Mouse (Mus musculus): Measurements from ENCODE around the gene 4930595D18Rik. TPM values are rescaled to one million over a fixed set of nuclear protein-coding genes. Genes with fewer than 3 reads are reported as not detected.
A peak's percentile ranks its signal among the peaks of the same experiment; 100 is the strongest.

The 4930595D18Rik gene
- polyA plus RNA-seq, 2 experiments from 2014 or later, result 1.2 TPM; not detected in 1

DNA sequence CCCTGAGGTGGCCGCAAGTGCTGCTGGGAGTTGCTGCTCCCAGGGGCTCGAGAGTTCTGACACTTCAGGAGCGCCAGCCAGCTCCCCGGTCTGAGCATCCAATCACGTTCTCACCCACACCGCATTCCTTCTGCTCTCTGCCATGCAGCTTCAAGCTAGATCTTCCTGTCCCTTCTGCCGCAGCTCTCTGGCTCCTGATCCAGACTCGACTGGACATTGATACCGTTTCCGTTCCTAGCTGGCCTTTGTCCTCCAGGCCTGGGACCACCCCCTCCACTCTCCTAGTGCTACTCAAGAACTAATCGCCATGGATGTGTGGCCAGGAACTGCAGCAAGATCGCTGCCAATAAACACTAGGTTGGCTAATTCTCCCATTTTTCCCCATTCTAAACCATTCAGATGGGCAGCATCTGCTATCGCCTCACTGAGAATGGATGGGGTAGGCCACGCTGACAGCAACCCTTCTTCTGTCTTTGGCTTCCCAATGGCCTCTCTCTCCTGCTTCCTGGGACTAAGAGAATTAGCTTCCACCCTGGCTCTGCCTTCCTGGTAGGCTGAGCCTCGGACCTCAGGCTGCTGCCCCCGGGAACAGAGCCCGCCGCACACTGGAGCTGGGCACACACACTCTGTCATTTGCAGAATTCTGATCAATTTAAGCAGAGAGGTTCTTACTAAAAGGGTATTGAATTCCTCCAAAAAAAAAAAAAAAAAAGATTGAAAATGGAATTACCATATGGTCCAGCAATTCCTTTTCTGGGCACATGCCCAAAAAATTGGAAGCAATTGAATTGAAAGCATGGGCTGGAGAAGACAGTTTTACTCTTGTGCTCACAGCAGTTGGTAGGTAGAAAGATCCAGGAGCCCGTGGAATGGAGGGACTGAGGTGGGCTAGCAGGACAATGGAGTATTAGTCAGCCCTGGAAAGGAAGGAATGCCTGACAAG, 49.2 kb downstream of the 4930595D18Rik start:
- ATAC-seq, result no peak

DNA sequence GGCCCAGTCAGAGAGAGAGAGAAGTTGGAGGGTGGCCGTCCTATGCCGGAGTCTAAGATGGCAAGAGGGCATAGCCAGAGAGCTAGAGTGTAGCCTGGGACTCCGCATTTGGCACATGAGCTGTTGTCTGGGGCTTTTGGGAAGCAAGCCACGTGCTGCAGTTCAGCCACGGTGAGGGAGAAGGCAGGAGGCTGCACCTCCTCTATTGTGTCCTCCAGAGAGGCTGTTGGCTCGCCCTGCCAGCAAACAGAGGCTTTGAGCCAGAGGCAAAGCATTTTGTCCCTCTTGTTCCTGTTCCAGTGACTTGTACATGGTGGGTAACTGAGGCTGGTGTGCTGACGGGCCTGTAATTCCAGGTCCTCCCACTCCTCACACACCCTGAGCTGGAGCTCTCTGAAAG, 50.1 kb downstream of the 4930595D18Rik start:
- ATAC-seq, result no peak

DNA sequence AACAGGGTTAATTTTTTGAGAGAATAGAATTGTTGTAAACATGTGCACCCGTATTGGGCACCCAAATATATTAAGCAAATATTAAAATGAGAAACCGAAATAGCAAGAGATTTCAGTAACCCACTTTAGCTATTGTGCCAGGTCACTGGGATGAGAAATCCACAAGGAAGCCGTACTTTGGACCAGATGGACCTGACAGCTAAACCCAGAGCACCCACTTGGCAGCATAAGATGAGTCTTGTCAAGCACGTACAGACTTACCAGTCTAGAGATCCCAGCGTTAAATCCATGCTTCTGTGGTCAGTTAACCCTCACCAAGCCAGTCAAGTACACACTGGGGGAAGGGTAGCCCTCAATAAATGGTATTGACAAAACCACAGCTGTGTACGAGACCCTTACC, 58.6 kb downstream of the 4930595D18Rik start:
- ATAC-seq, result no peak

DNA sequence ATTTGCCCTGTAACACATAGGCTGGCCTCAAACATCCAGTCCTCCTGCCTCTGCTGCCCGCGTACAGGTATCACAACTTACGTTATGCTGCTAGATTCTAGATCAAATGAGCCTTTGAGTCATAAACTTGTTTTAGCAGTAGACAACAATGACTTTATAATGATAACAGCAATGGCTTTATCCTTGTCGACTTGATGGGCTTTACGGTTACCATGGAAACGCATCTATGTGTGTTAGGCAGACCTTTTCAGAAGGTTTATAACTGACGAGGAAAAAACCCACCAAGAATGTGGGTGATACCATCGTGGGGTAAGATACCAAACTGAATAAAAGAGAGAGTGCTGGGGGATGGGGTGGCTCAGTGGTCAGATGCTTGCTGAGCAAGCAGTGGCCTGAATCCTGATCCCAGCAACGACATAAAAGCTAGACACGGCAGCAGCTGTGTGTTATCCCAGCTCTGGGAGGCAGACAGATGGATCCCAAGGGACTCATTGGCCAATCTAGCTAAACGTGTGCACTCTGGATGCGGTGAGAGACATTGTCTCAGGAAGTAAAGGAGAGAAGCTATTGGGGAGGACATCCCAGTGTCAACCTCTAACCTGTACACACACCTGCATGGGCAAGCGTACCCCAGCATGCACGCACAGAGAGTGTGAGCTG, 59.6 kb downstream of the 4930595D18Rik start:
- ATAC-seq, result no peak

DNA sequence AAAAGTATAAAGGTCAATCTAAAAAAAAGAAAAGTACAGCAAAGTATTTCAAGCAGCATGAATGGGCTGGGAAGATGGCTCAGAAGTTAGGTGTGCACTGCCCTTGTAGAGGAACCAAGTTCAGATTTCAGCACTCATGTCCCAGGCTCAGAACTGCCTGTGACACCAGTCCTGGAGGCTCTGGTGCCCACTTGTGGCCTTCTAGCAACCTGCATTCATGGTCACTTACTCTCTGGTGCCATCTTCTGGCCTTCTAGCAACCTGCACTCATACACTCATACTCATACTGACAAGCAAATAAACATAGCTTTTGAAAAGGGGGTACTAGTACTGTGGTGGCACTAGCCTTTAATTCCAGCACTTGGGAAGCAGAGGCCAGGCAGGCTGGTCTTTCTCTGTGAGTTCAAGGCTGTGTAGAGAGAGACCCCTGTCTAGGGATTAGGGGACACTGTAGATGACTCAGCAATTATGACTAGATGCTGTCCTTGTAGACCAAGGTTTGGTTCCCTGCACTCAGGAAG, 61.9 kb downstream of the 4930595D18Rik start:
- ATAC-seq, result peak; percentile 45

DNA sequence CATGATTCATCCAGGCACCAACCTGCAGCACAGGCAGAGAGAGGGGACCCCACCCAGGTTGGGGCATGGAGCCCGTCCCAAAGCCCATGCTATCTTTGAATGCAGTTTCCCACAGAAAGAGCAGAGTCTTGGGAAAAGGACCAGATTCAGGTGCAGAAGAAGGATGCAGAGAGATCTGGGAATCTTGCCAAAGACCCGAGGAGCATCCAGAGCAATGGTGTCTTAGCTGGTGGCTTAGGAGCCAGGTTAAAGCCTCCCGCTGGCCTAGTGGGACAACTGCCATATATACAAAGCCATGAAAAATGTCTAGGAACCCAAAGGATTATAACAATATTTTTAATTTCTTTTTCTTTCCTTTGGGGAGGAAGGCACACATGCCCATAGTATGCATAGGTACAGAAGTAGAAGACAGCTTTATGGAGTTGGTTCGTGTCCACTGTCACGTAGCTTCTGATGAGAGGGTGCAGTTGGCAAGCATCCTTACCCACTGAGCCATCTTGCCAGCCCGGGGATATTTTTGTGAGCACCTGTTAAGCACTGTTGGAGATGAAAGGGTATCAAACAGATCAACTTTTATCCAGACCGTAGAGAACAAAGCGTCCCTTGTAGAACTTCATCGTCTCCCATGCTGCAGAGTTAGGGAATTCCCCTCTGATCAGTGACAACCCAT, 63.2 kb downstream of the 4930595D18Rik start:
- ATAC-seq, result no peak

DNA sequence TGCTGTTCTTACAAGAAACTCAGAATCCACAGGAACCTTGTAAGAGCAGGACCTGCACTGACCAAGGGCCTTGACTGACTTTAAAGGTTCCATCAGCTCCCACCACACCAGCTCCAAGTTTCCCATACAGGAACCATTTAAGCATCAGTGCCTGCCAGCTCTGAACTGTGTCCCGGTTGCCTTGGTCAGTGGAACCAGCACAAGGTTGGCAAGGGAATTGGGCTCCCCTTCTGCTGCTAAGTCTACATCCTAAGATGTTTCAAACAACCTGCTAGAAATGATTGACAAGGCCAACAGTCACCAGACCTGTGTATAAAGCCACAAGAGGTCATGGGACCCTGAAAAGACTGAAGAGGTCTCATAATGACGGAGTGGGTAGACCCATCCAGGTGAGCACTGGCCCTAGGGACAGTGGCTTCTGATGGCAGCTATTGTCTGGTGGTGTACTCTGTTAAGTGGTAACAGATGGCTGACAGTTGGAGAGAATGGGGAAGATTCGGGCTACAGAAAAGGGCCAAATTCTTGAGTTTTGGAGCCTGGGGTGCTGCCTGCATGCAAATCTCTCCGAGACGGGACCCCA, 64.7 kb downstream of the 4930595D18Rik start:
- no peak for ATAC-seq

DNA sequence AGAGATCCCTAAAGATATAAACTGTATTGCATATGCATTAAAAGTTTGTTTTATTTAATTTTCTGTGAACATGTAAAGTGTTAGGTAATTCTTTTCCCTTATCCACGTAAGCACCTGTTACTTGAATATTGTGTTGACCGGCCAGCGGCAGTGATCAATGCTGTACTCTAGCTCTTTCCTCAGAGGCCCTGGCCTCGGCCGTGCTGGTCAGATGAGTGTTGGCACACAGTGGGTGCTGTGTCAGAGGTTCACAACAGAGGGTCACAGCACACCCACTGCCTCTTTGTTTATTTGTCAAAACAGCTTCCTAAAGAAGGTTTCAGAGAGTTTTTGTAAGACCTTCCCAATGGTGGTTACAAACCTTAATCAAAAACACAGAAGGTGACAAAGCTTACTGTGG, 69.7 kb downstream of the 4930595D18Rik start:
- ATAC-seq, result no peak

DNA sequence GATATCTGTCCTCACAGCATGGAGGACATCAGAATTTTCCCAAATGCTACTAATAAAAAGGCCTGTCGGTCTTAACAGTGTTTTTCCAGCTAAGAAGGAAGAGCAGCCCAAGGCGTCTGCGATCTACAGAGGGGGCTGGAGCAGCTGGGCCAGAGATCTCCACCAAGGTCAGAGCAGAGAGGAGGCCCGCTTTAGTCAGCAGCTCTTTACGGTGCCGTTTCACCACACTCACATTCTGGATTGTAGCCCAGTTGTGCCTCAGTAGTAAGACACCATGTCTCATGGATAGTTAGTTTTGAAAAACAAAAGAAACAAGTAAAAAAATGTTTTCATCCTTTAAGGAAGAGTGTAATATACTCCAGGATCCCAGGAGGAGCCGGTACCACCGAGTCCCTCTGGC, 73.1 kb downstream of the 4930595D18Rik start:
- ATAC-seq, result no peak

Other genes with a start within 250 kb of the 4930595D18Rik start
- 1 to 10 TPM in 1 of 2 experiments, under 1 TPM in 1; 0.32 to 1.2 TPM for gene Ankrd9, start 205.5 kb downstream of the 4930595D18Rik start, polyA plus RNA-seq (2017; shearing (Covaris generic))
- gene Rcor1, start 145.1 kb downstream of the 4930595D18Rik start, polyA plus RNA-seq (2017; shearing (Covaris generic)), result 10 to 100 TPM; 11.7 to 16.0 TPM
- 10 to 100 TPM; 14.1 to 15.5 TPM for gene Traf3, start 18.1 kb downstream of the 4930595D18Rik start, polyA plus RNA-seq (2017; shearing (Covaris generic))
- not detected for gene Amn, start 86.6 kb upstream of the 4930595D18Rik start, polyA plus RNA-seq (2017; shearing (Covaris generic))
- under 1 TPM; 0.32 to 0.43 TPM for gene Cdc42bpb, start 193.2 kb upstream of the 4930595D18Rik start, polyA plus RNA-seq (2017; shearing (Covaris generic))
- not detected for gene Lbhd2, start 222.3 kb upstream of the 4930595D18Rik start, polyA plus RNA-seq (2017; shearing (Covaris generic))
- not detected for gene Exoc3l4, start 232.5 kb upstream of the 4930595D18Rik start, polyA plus RNA-seq (2017; shearing (Covaris generic))

Measured in CD4-positive, CD25-positive, alpha-beta regulatory T cell, adult 4 months (primary cell).